Mouse (Mus musculus) urinary bladder, adult 2 months (tissue): ENCODE data around the gene Dst. TPM values are rescaled to one million over a fixed set of nuclear protein-coding genes. Genes with fewer than 3 reads are reported as not detected.

ENCODE experiments used
- DNase-seq: peaks from one replicate; pipeline ENCODE4 v3.0.0; 2022; ENCODE audit warnings: low spot score
- polyA plus RNA-seq: library from polyadenylated mRNA; depleted of rRNA; stranded (reverse); fragments of >200 nt; gene quantifications from 2 replicates; pipeline ENCODE4 v1.2.3, GENCODE M21; 2012

Dst gene
- polyA plus RNA-seq, 1 experiment, result 77.4 TPM

DNA sequence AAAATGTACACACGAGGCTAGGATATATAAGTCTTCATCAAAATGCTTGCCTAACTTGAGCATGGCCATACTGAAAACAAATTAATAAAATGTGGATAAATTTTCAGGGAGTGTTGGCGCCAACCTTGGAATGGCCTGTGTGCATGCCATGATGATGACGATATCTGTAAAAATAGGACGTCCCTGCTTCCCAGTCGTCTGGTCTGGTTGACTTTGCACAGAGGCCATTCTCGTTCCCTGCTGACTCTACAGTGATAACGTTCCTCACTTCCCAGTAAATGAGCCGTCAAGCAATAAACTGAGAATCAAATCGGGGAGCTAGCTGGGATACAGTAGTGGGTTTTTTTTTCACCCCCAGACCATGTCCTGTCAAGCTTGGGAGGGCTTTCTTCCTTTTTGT is 221.7 kb downstream of the Dst start:
- DNase-seq, result no peak

DNA sequence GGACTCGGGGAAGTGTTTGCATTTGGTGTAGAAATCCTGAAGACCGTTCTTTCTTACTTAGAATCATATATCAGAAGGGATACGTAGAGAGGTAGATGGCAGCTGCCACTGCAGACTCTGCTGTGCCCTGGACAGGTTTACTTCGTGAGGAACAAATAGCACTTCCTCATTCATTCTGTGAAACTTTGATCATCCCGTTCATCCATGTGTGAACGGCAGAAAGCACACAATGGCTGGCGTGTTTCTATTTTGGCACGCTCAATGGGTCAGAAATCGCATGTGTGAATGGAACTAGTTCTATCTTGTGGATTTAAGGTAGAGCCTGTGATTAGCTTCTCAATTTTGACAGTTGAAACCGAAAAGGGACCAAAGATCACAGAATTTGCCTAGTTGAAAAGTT is 222.8 kb downstream of the Dst start:
- no peak for DNase-seq

DNA sequence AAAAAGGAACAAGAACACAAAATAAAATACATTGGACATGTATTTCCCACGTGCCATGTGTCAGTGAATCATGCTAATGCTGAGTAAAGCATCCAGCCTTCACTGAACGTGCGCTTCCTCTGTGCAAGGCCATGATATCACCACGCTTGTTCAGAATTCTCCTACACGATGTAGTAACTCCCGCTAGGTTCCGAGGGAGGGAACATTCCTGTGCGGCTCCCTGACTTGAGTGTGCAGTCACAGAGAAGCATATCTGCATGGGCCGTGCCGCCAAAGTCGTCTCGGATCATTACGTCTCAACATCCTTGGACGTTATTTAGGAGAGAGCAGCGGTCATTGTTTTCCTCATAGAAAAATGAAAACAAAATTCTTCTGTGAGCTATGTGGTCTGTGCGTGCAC is 224.8 kb downstream of the Dst start:
- no peak for DNase-seq

DNA sequence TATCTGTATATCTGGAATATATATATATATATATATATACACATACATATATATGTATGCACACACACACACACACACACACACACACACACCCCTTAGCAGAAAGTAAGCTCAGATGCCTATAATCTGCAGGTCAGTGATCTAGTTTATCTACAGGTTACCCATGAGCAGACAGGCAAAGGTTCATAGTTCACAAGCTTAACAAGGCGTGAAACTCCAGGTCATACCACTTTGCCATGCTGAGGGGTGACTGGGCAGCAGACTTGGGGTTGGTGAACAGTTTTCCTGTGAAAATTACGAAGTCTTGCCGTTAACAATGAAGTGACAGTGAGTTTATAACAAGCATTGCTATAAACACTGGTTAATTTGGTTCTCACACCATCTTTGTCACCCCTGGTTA is 227.5 kb downstream of the Dst start:
- no peak for DNase-seq

DNA sequence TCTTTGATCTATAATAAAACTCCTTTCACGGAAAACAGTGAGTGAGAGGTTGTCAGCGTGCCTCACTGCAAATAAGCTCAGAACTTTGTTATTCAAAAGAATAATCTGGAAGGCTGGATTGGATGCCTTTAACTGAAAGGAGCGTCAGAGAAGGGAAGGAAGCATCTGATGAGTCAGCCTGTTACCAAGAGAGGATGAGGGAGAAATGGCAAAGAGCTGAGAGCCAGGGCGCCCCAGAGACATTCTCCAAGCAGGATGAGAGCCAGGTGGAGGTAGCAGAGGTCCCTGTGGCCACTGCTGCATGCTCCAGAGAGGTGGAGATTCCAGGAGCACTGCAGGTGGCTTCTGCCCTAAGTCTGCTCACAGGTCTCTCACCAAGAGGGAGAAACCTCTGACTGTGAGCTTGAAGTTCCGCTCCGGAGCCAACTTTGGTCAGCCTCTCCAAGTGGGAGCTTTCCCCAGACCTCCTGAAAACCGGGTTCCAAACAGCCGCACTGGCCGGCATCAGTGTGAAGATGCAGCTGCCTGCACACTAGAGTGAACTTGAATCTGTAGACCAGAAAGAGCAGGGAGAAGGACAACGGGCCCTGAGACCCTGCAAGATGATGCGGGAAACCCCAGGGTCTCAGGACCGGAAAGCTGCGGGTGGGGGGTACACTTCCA is 231.3 kb downstream of the Dst start:
- DNase-seq, result no peak

DNA sequence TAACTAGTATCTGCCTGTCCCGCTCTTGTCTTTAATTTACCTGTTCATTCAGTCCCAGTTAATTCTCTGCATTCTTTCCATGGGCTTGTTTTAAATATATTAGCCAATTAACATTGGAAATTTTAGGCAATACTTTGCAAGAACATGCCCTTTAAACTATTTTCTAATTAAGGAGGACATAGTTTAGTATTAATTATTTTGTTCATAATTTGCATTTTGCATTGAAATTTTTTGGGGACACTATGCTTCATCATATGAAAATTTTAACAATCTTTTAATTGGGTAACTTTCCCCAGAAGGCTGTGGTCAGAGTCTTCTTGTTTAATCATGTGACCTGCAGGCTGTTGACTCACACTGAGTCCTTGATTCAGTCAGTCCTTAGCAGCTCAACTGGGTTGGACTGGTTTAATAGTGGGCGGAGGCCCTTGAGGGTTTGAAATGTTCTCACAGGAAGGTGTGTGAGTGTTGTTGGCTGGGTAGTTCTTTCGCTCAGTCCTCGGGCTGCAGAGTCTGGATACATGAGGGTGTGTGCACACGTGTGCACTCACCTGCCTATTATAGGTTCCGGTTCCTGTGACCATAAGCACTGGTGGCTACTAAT is 231.9 kb downstream of the Dst start:
- DNase-seq, result no peak

DNA sequence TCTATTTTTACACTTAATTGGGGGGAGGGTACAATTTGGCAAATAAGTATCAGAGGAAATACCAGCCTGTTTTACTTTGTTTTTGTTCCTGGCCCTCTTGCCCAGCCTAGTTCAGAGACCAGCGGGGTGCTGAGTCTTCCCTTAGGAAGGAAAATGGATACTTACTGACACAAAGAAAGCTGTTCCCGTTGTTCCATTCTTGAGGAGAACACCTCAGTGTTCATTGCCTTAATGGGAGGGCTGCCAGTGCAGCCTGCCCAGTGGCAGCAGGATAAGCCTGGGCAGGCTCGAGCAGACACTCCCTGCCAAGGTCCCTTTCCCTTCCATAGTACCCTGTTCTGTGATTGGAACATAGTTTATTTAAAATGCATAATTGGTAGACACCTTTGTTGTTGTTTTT is 232.7 kb downstream of the Dst start:
- DNase-seq, result no peak

- DNase-seq, result no peak
Observed at GRCm38 (mm10) chr1:34142951-34143580, 235.0 kb downstream of the Dst start.

DNA sequence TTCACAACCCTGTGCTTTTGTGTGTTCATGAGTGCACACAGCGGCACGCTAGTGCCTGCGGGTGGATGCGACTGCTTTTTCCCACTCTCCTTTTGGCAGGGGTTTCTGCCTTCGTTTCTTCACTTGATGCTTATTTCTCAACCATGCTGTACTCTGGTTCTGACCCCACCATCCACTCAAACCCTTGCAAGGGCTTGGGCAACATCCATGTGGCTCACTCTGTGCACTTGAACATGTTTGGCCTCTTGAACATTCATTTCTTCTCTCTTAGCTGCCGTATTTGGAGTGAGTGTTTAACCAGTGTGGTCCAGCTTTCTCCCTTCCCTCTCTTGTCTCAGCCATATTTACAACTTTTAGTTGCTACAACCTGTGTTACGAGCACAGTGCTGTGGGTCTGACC is 236.8 kb downstream of the Dst start:
- no peak for DNase-seq

- DNase-seq, result no peak
Observed at GRCm38 (mm10) chr1:34148039-34148438, 240.0 kb downstream of the Dst start.

DNA sequence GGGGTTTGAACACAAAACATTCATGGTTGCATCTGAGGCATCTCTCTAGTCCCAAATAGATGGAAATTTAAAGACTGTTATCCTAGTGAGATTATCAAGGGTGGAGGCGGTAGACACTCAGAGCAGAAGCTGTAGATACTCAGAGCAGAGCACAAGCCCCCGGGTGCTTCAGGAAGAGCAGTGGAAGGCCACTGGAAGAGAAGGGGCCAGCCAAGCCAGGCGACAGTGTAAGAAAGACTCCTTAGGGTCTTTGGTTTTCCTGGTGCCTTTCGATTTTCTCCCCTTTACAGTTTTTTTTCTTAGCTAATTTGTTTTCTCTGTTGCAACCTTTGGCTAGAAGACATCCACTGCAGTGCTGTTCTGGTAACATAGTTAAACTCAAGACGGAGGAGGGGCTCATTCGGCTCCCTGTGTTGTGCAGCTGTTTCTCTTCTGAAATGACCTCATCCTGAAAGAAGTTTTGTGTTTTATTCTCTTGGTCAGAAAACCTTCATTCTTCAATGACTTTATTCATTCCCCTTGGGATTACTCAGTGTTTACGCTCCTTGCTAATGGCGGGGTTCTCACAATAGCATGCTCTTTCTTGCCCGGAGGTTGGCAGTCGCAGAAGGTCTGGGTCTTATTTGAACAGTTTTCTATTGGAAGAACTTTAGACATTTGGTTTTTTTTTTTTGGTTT is 242.5 kb downstream of the Dst start:
- DNase-seq, result no peak

- no peak for DNase-seq
Observed at GRCm38 (mm10) chr1:34152683-34153082, 244.7 kb downstream of the Dst start.

DNA sequence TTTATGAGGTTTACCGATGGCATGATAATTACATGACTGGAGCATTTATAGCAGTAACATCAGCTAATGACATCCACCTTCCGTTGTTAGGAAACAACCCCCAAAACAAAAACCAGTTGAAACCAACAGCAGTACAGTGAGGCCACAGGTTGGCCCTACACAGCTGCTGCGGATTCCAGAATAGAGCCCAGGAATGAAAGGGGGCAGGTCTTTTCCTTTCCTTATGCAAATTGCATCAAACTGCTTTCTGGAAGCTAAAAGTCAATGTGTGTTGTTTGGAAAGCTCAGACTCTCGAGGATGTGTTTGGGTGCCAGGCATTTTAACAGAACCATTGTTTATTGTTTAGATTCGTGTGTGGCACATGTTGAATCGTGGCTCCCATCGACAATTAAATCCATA is 248.0 kb downstream of the Dst start:
- DNase-seq, result no peak

- no peak for DNase-seq
Observed at GRCm38 (mm10) chr1:34157702-34158101, 249.7 kb downstream of the Dst start.

DNA sequence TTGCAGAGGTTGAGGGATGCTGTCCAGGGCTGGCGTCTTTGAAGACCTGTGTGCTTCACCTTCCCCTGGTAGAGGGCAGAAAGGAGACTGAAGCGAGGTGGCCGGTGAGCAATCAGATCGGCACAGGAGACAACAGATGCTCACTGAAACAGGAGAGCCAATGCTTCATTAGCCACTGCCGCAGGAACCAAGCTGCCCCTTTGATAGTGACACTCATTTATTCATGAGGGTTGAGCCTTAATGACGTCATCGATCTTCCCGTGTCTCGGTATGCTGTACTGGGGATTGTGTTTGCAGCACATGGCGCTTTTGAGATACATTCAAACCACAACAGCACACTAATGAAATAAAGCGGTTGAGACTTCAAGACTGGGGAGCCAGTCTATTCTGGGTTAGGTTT is 250.8 kb downstream of the Dst start:
- no peak for DNase-seq

DNA sequence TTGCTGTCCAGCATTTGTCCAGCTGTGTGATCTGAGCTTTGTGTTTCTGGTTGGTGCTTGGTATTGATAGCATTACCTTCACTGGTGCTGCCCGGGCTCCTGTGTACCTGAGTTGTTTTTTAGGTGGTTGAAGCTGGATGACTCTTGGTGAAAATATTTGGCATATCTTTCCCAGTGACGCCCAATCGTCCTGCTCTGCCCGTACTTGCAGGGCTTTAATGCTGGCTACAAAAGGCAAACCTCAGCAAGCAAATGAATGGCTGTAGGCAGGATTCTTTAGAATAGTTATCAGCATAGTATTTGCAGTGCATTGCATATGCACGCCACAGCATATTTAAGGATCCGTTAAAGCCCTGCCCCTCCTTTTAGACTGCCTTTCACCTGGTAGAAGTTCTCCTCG is 251.9 kb downstream of the Dst start:
- no peak for DNase-seq

- DNase-seq, result peak; percentile 73
Observed at GRCm38 (mm10) chr1:34164616-34165295, 256.7 kb downstream of the Dst start.

DNA sequence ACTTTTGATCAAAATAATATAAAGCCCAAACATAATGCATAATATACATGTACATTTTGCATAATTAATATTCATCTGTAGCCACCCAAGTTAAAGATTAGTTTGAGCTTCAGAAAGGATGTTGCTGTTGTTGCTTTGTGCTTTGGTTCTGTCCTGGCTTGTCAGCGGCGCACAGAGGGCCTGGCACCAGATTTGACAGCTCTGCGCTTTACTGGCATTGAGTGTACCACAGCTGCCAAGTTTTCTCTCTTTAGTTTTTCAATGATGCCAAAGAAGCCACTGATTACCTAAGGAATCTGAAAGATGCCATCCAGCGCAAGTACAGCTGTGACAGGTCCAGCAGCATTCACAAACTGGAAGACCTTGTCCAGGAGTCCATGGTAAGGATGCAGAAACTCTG is 257.9 kb downstream of the Dst start:
- no peak for DNase-seq

DNA sequence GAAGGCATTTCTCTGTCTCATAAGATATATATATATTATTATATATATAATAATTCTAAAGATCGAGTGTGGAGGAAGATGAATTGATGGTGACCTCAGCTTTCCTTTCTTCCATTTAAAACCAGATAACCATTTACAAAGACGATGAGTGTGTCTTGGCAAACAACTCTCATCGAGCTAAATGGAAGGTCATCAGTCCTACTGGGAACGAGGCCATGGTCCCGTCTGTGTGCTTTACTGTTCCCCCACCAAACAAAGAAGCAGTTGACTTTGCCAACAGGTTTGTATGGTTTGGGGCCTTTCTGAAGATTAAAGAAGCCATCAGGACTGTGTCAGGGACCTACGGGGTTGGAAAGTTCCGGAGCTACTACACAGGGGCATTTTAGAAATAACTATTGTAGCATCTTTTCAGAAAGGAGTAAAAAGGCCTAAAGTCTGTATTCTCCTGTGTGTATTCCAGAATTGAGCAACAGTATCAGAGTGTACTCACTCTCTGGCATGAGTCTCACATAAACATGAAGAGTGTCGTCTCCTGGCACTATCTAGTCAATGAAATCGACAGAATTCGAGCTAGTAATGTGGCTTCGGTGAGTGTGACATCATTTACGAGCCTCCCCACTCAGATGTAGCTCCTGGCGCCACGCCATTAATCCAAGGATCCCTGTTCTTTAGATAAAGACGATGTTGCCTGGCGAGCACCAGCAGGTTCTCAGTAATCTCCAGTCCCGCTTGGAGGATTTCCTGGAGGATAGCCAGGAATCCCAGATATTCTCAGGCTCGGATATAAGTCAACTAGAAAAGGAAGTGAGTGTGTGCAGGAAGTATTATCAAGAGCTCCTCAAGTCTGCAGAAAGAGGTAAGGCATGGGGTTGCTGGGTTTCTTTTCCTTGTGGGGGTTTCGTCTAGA is 259.4 kb downstream of the Dst start:
- DNase-seq, result no peak

DNA sequence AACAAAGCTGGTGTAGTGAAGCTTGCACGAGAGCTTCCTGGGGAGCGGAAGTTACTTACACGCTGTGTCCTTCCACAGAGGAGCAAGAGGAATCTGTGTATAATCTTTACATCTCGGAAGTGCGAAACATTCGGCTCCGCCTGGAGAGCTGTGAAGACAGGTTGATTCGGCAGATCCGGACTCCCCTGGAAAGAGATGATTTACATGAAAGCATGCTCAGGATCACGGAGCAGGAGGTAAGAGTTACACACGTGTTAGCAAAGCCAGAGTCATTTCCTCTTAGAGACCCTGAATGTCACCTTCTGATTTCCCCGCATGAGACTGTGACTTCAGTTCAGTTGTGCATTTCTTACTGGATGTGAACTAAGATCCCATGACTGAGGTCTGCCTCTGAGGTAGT is 261.1 kb downstream of the Dst start:
- no peak for DNase-seq

DNA sequence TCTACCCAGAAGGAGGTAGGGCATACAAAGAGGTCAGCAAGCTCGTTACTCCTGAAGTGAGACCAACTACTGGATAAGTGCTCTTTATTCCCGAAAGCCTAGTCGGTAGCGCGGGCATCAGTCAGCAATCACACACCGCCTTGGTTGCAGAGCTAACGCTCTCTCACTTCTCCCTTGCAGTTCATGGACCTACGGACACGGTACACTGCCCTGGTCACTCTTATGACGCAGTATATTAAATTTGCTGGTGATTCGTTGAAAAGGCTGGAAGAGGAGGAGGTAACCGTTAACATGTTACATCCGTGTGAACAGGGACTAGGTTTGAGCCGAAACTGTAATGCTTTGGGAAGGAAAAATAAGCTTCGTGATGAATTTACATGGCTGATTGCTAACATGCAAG is 266.5 kb downstream of the Dst start:
- DNase-seq, result no peak
